Mouse (Mus musculus): Measurements from ENCODE around the gene Hoxb5. TPM values are rescaled to one million over a fixed set of nuclear protein-coding genes. Genes with fewer than 3 reads are reported as not detected.

Gene Hoxb5
- polyA plus RNA-seq, 1 experiment from 2014 or later: 33.1 TPM

GRCm38 (mm10) chr11:96261323-96261890 lies 41.7 kb upstream of the Hoxb5 start:
- Histone ChIP-seq H3K27ac (ENCODE audit: low read depth, low read length) (no peak overlapping the region), H3K9me3 (ENCODE audit: control insufficient read depth, low read length) (no peaks in the 10 kb centered on the region), H3K4me2 (replicated peaks; ENCODE audit: low read depth, low read length) (no peak overlapping the region), H3K4me3 (ENCODE audit: low read depth, low read length) (no peak overlapping the region), H3K4me1 (replicated peaks; ENCODE audit: control insufficient read depth, insufficient read depth, low read length) (no peaks in the 10 kb centered on the region), H3K9ac (ENCODE audit: low read depth, low read length) (no peak overlapping the region), H3K36me3 (ENCODE audit: control insufficient read depth, insufficient read depth, low read length) (no peaks in the 10 kb centered on the region), H3K27me3 (ENCODE audit: control insufficient read depth, insufficient read depth, low read length) (peaks cover 100% of the 10 kb centered on the region)
- no peak for ATAC-seq (ENCODE audit: low FRiP score)
- WGBS: 1% methylated on average over 24 of the region's 24 CpGs
- peak; percentile 89 for DNase-seq (ENCODE audit: low spot score)

GRCm38 (mm10) chr11:96262262-96262830 lies 40.8 kb upstream of the Hoxb5 start:
- 9% methylated on average over 6 of the region's 6 CpGs for WGBS
- peak; percentile 32 for DNase-seq (ENCODE audit: low spot score)
- Histone ChIP-seq H3K27me3 (ENCODE audit: control insufficient read depth, insufficient read depth, low read length) (peaks cover 100% of the 10 kb centered on the region), H3K4me3 (ENCODE audit: low read depth, low read length) (no peak overlapping the region), H3K36me3 (ENCODE audit: control insufficient read depth, insufficient read depth, low read length) (no peaks in the 10 kb centered on the region), H3K4me1 (replicated peaks; ENCODE audit: control insufficient read depth, insufficient read depth, low read length) (no peaks in the 10 kb centered on the region), H3K9ac (ENCODE audit: low read depth, low read length) (no peak overlapping the region), H3K4me2 (replicated peaks; ENCODE audit: low read depth, low read length) (no peak overlapping the region), H3K9me3 (ENCODE audit: control insufficient read depth, low read length) (no peaks in the 10 kb centered on the region), H3K27ac (ENCODE audit: low read depth, low read length) (no peak overlapping the region)
- no peak for ATAC-seq (ENCODE audit: low FRiP score)

- no peak overlapping the region; the same call in 1 of the 2 replicates for H3K4me3 ChIP-seq (ENCODE audit: low read depth, low read length)
- no peaks in the 10 kb centered on the region for H3K4me1 ChIP-seq (replicated peaks; ENCODE audit: control insufficient read depth, insufficient read depth, low read length)
- H3K27me3 ChIP-seq (ENCODE audit: control insufficient read depth, insufficient read depth, low read length): peaks cover 98% of the 10 kb centered on the region
- no peak overlapping the region for H3K4me2 ChIP-seq (replicated peaks; ENCODE audit: low read depth, low read length)
- no peak overlapping the region for H3K27ac ChIP-seq (ENCODE audit: low read depth, low read length)
- ATAC-seq (ENCODE audit: low FRiP score): no peak
- no peaks in the 10 kb centered on the region for H3K9me3 ChIP-seq (ENCODE audit: control insufficient read depth, low read length)
- no peak overlapping the region for H3K9ac ChIP-seq (ENCODE audit: low read depth, low read length)
- under 1% methylated on average over 33 of the region's 33 CpGs for WGBS
- DNase-seq (ENCODE audit: low spot score): peak; percentile 60
- H3K36me3 ChIP-seq (ENCODE audit: control insufficient read depth, insufficient read depth, low read length): no peaks in the 10 kb centered on the region
Measured at GRCm38 (mm10) chr11:96263636-96264389, 39.3 kb upstream of the Hoxb5 start.

- Histone ChIP-seq H3K9me3 (ENCODE audit: control insufficient read depth, low read length) (no peaks in the 10 kb centered on the region), H3K9ac (ENCODE audit: low read depth, low read length) (no peak overlapping the region), H3K4me3 (ENCODE audit: low read depth, low read length) (no peak overlapping the region), H3K4me2 (replicated peaks; ENCODE audit: low read depth, low read length) (no peak overlapping the region), H3K27ac (ENCODE audit: low read depth, low read length) (no peak overlapping the region), H3K4me1 (replicated peaks; ENCODE audit: control insufficient read depth, insufficient read depth, low read length) (no peaks in the 10 kb centered on the region), H3K27me3 (ENCODE audit: control insufficient read depth, insufficient read depth, low read length) (peaks cover 98% of the 10 kb centered on the region), H3K36me3 (ENCODE audit: control insufficient read depth, insufficient read depth, low read length) (no peaks in the 10 kb centered on the region)
- ATAC-seq (ENCODE audit: low FRiP score): no peak
- under 1% methylated on average over 8 of the region's 8 CpGs for WGBS
- peak; percentile 40 for DNase-seq (ENCODE audit: low spot score)
Measured at GRCm38 (mm10) chr11:96264390-96265020, 38.6 kb upstream of the Hoxb5 start.

GRCm38 (mm10) chr11:96265954-96266353 lies 37.2 kb upstream of the Hoxb5 start:
- H3K4me3 ChIP-seq (ENCODE audit: low read depth, low read length): no peak overlapping the region
- no peaks in the 10 kb centered on the region for H3K36me3 ChIP-seq (ENCODE audit: control insufficient read depth, insufficient read depth, low read length)
- H3K27me3 ChIP-seq (ENCODE audit: control insufficient read depth, insufficient read depth, low read length): peaks cover 98% of the 10 kb centered on the region
- WGBS: 2% methylated on average over 7 of the region's 7 CpGs
- no peaks in the 10 kb centered on the region for H3K9me3 ChIP-seq (ENCODE audit: control insufficient read depth, low read length)
- H3K9ac ChIP-seq (ENCODE audit: low read depth, low read length): no peak overlapping the region
- H3K4me2 ChIP-seq (replicated peaks; ENCODE audit: low read depth, low read length): no peak overlapping the region
- no peak overlapping the region for H3K27ac ChIP-seq (ENCODE audit: low read depth, low read length)
- ATAC-seq (ENCODE audit: low FRiP score) (no peak), DNase-seq (ENCODE audit: low spot score) (peak; percentile 43)
- peaks cover 2% of the 10 kb centered on the region for H3K4me1 ChIP-seq (replicated peaks; ENCODE audit: control insufficient read depth, insufficient read depth, low read length)

- Histone ChIP-seq H3K9ac (ENCODE audit: low read depth, low read length) (no peak overlapping the region), H3K4me2 (replicated peaks; ENCODE audit: low read depth, low read length) (no peak overlapping the region), H3K27me3 (ENCODE audit: control insufficient read depth, insufficient read depth, low read length) (peaks cover 98% of the 10 kb centered on the region), H3K9me3 (ENCODE audit: control insufficient read depth, low read length) (no peaks in the 10 kb centered on the region), H3K4me3 (ENCODE audit: low read depth, low read length) (no peak overlapping the region), H3K4me1 (replicated peaks; ENCODE audit: control insufficient read depth, insufficient read depth, low read length) (peaks cover 6% of the 10 kb centered on the region), H3K27ac (ENCODE audit: low read depth, low read length) (no peak overlapping the region), H3K36me3 (ENCODE audit: control insufficient read depth, insufficient read depth, low read length) (no peaks in the 10 kb centered on the region)
- WGBS: 7% methylated on average over 7 of the region's 7 CpGs
- peak; percentile 59 for DNase-seq (ENCODE audit: low spot score)
- no peak for ATAC-seq (ENCODE audit: low FRiP score)
Measured at GRCm38 (mm10) chr11:96267021-96267920, 35.9 kb upstream of the Hoxb5 start.

GRCm38 (mm10) chr11:96268031-96268745 lies 34.9 kb upstream of the Hoxb5 start:
- Histone ChIP-seq H3K4me1 (replicated peaks; ENCODE audit: control insufficient read depth, insufficient read depth, low read length) (peaks cover 6% of the 10 kb centered on the region), H3K36me3 (ENCODE audit: control insufficient read depth, insufficient read depth, low read length) (no peaks in the 10 kb centered on the region), H3K27me3 (ENCODE audit: control insufficient read depth, insufficient read depth, low read length) (peaks cover 98% of the 10 kb centered on the region), H3K9me3 (ENCODE audit: control insufficient read depth, low read length) (no peaks in the 10 kb centered on the region), H3K4me3 (ENCODE audit: low read depth, low read length) (no peak overlapping the region), H3K27ac (ENCODE audit: low read depth, low read length) (no peak overlapping the region), H3K4me2 (replicated peaks; ENCODE audit: low read depth, low read length) (no peak overlapping the region), H3K9ac (ENCODE audit: low read depth, low read length) (no peak overlapping the region)
- 6% methylated on average over 1 of the region's 1 CpGs for WGBS
- DNase-seq (ENCODE audit: low spot score): peak; percentile 36
- ATAC-seq (ENCODE audit: low FRiP score): no peak

- no peak overlapping the region for H3K27ac ChIP-seq (ENCODE audit: low read depth, low read length)
- H3K36me3 ChIP-seq (ENCODE audit: control insufficient read depth, insufficient read depth, low read length): no peaks in the 10 kb centered on the region
- peaks cover 98% of the 10 kb centered on the region for H3K27me3 ChIP-seq (ENCODE audit: control insufficient read depth, insufficient read depth, low read length)
- ATAC-seq (ENCODE audit: low FRiP score) (no peak), DNase-seq (ENCODE audit: low spot score) (no peak)
- H3K4me2 ChIP-seq (replicated peaks; ENCODE audit: low read depth, low read length): no peak overlapping the region
- 1% methylated on average over 19 of the region's 19 CpGs for WGBS
- peaks cover 6% of the 10 kb centered on the region for H3K4me1 ChIP-seq (replicated peaks; ENCODE audit: control insufficient read depth, insufficient read depth, low read length)
- H3K9ac ChIP-seq (ENCODE audit: low read depth, low read length): no peak overlapping the region
- H3K9me3 ChIP-seq (ENCODE audit: control insufficient read depth, low read length): no peaks in the 10 kb centered on the region
- H3K4me3 ChIP-seq (ENCODE audit: low read depth, low read length): no peak overlapping the region
Measured at GRCm38 (mm10) chr11:96269869-96270268, 33.3 kb upstream of the Hoxb5 start.

Measured in hindbrain, embryonic 11.5 days (tissue).